Mouse (Mus musculus): Measurements from ENCODE around the gene Eif2s1.

Eif2s1 gene

GRCm38 (mm10) chr12:78861496-78862253 is at the start of gene Eif2s1, which contains the start of gene Atp6v1d:
TSS of gene Eif2s1 (plus strand) at chr12:78861819.
TSS of gene Atp6v1d (minus strand) at chr12:78861638.
- peak; percentile 96 to 99 for DNase-seq (ENCODE audit: low spot score in 2 of 2)

- DNase-seq (ENCODE audit: low spot score in 2 of 2), result no peak
Measured at GRCm38 (mm10) chr12:78814437-78814836, 47.2 kb upstream of the Eif2s1 start.

- no peak for DNase-seq (ENCODE audit: low spot score in 2 of 2)
Measured at GRCm38 (mm10) chr12:78834496-78834895, 27.1 kb upstream of the Eif2s1 start.

- no peak for DNase-seq (ENCODE audit: low spot score in 2 of 2)
Measured at GRCm38 (mm10) chr12:78839906-78840305, 21.7 kb upstream of the Eif2s1 start.

- DNase-seq (ENCODE audit: low spot score in 2 of 2), result peak; percentile 31 to 39
Measured at GRCm38 (mm10) chr12:78842429-78842828, 19.2 kb upstream of the Eif2s1 start.

- peak; percentile 19 to 42 for DNase-seq (ENCODE audit: low spot score in 2 of 2)
Measured at GRCm38 (mm10) chr12:78848246-78848645, 13.4 kb upstream of the Eif2s1 start.

- DNase-seq (ENCODE audit: low spot score in 2 of 2), result peak in 1 of 2 experiments; percentile 19
Measured at GRCm38 (mm10) chr12:78860921-78861495, 611 bp upstream of the Eif2s1 start.

GRCm38 (mm10) chr12:78862254-78862730 is 673 bp downstream of the Eif2s1 start:
- DNase-seq (ENCODE audit: low spot score in 2 of 2), result no peak

- no peak for DNase-seq (ENCODE audit: low spot score in 2 of 2)
Measured at GRCm38 (mm10) chr12:78865434-78865833, 3.8 kb downstream of the Eif2s1 start.

GRCm38 (mm10) chr12:78868115-78868514 is 6.5 kb downstream of the Eif2s1 start:
- DNase-seq (ENCODE audit: low spot score in 2 of 2), result no peak

- no peak for DNase-seq (ENCODE audit: low spot score in 2 of 2)
Measured at GRCm38 (mm10) chr12:78874581-78874980, 13.0 kb downstream of the Eif2s1 start.

GRCm38 (mm10) chr12:78890062-78890461 is 28.4 kb downstream of the Eif2s1 start:
- no peak for DNase-seq (ENCODE audit: low spot score in 2 of 2)

GRCm38 (mm10) chr12:78891149-78891548 is 29.5 kb downstream of the Eif2s1 start:
- no peak for DNase-seq (ENCODE audit: low spot score in 2 of 2)

- no peak for DNase-seq (ENCODE audit: low spot score in 2 of 2)
Measured at GRCm38 (mm10) chr12:78897861-78898260, 36.2 kb downstream of the Eif2s1 start.

GRCm38 (mm10) chr12:78901467-78901866 is 39.8 kb downstream of the Eif2s1 start:
- DNase-seq (ENCODE audit: low spot score in 2 of 2), result no peak

- DNase-seq (ENCODE audit: low spot score in 2 of 2), result no peak
Measured at GRCm38 (mm10) chr12:78903313-78903712, 41.7 kb downstream of the Eif2s1 start.

- DNase-seq (ENCODE audit: low spot score in 2 of 2), result peak; percentile 54 to 60
Measured at GRCm38 (mm10) chr12:78904499-78904898, 42.9 kb downstream of the Eif2s1 start.

GRCm38 (mm10) chr12:78906707-78907162 is 45.1 kb downstream of the Eif2s1 start, which contains the start of gene Plek2:
TSS of gene Plek2 (minus strand) at chr12:78906964.
- DNase-seq (ENCODE audit: low spot score in 2 of 2), result peak; percentile 78 to 83

GRCm38 (mm10) chr12:78908081-78908605 is 46.5 kb downstream of the Eif2s1 start:
- no peak for DNase-seq (ENCODE audit: low spot score in 2 of 2)

- peak; percentile 36 to 48 for DNase-seq (ENCODE audit: low spot score in 2 of 2)
Measured at GRCm38 (mm10) chr12:78910684-78911461, 49.3 kb downstream of the Eif2s1 start.

- DNase-seq (ENCODE audit: low spot score in 2 of 2), result peak; percentile 60 to 62
Measured at GRCm38 (mm10) chr12:78911707-78912417, 50.2 kb downstream of the Eif2s1 start.

Data from urinary bladder, postnatal 36 days (tissue).